Mouse (Mus musculus) myocyte (in vitro differentiated cells): ENCODE measurements around the gene R3hcc1l. TPM values are rescaled to one million over a fixed set of nuclear protein-coding genes. Genes with fewer than 3 reads are reported as not detected.

Experiments
- H3K27me3 ChIP-seq: one replicate; pipeline ENCODE4 v1.6.1; 2011; ENCODE audit not compliant: control insufficient read depth, insufficient read depth, insufficient read length
- H3K36me3 ChIP-seq: one replicate; pipeline ENCODE4 v1.6.1; 2011; ENCODE audit not compliant: control insufficient read depth, insufficient read depth
- H3K4me2 ChIP-seq: one replicate; pipeline ENCODE4 v1.6.1; 2011; ENCODE audit warnings: low read depth, control low read depth
- H3K4me3 ChIP-seq: one replicate; pipeline ENCODE4 v1.5.1; 2011; ENCODE audit warnings: mild to moderate bottlenecking, control low read depth, moderate library complexity
- H3K79me2 ChIP-seq: one replicate; pipeline ENCODE4 v1.6.1; 2011; ENCODE audit not compliant: control insufficient read depth, insufficient read depth
- H3ac ChIP-seq: one replicate; pipeline ENCODE4 v1.6.1; 2011; ENCODE audit not compliant: control insufficient read depth, insufficient read length
- CEBPB ChIP-seq: IDR thresholded peaks from 2 replicates; pipeline ENCODE4 v1.6.1; 2011; ENCODE audit warnings: mild to moderate bottlenecking, moderate library complexity; ENCODE audit not compliant: poor library complexity, insufficient read depth, severe bottlenecking
- E2F4 ChIP-seq: IDR thresholded peaks from one replicate; pipeline ENCODE4 v1.6.1; 2011; ENCODE audit warnings: mild to moderate bottlenecking, control low read depth, moderate library complexity; ENCODE audit not compliant: insufficient read depth
- MAX ChIP-seq: IDR thresholded peaks from one replicate; pipeline ENCODE4 v1.6.1; 2011; ENCODE audit warnings: low read depth, mild to moderate bottlenecking, control low read depth
- MYOD1 ChIP-seq, 3 experiments: IDR thresholded peaks; one replicate each; pipeline ENCODE4 v1.6.1; 2011; ENCODE audit warnings: control low read depth in 2 of 3, low read depth in 2 of 3, mild to moderate bottlenecking in 2 of 3, moderate library complexity in 1 of 3; ENCODE audit not compliant: insufficient read length in 2 of 3, control insufficient read depth in 1 of 3
- MYOG ChIP-seq, 3 experiments: IDR thresholded peaks; one replicate each; pipeline ENCODE4 v1.6.1; 2011; ENCODE audit warnings: control low read depth in 2 of 3, low read depth in 2 of 3, mild to moderate bottlenecking in 2 of 3; ENCODE audit not compliant: insufficient read length in 2 of 3, control insufficient read depth in 1 of 3, insufficient read depth in 1 of 3
- POLR2A ChIP-seq: IDR thresholded peaks from one replicate; pipeline ENCODE4 v1.6.1; 2011; ENCODE audit warnings: low read depth, mild to moderate bottlenecking, control low read depth, moderate library complexity; ENCODE audit not compliant: insufficient read length
- POLR2AphosphoS2 ChIP-seq: IDR thresholded peaks from one replicate; pipeline ENCODE4 v1.6.1; 2011; ENCODE audit warnings: low read depth, control low read depth; ENCODE audit not compliant: insufficient read length
- REST ChIP-seq: IDR thresholded peaks from one replicate; pipeline ENCODE4 v1.6.1; 2011; ENCODE audit warnings: mild to moderate bottlenecking, control low read depth, moderate library complexity; ENCODE audit not compliant: insufficient read depth, insufficient read length
- SRF ChIP-seq: IDR thresholded peaks from one replicate; pipeline ENCODE4 v1.6.1; 2011; ENCODE audit warnings: low read depth; ENCODE audit not compliant: control insufficient read depth, insufficient read length
- TCF12 ChIP-seq: IDR thresholded peaks from one replicate; pipeline ENCODE4 v1.6.1; 2011; ENCODE audit warnings: mild to moderate bottlenecking, control low read depth; ENCODE audit not compliant: poor library complexity, insufficient read depth, severe bottlenecking
- TCF3 ChIP-seq: IDR thresholded peaks from one replicate; pipeline ENCODE4 v1.6.1; 2011; ENCODE audit warnings: low read depth, control low read depth; ENCODE audit not compliant: insufficient read length
- USF1 ChIP-seq: IDR thresholded peaks from one replicate; pipeline ENCODE4 v1.6.1; 2011; ENCODE audit warnings: low read depth, mild to moderate bottlenecking, control low read depth, moderate library complexity
- polyA plus RNA-seq: library from polyadenylated mRNA; unstranded; fragments of >200 nt; fragmentation: generic; extraction: Trizol; gene quantifications from one replicate; pipeline ENCODE4 v1.2.1, GENCODE M21; 2012; ENCODE audit warnings: missing spikeins

R3hcc1l gene
- polyA plus RNA-seq, 1 experiment: 3.8 TPM

DNA sequence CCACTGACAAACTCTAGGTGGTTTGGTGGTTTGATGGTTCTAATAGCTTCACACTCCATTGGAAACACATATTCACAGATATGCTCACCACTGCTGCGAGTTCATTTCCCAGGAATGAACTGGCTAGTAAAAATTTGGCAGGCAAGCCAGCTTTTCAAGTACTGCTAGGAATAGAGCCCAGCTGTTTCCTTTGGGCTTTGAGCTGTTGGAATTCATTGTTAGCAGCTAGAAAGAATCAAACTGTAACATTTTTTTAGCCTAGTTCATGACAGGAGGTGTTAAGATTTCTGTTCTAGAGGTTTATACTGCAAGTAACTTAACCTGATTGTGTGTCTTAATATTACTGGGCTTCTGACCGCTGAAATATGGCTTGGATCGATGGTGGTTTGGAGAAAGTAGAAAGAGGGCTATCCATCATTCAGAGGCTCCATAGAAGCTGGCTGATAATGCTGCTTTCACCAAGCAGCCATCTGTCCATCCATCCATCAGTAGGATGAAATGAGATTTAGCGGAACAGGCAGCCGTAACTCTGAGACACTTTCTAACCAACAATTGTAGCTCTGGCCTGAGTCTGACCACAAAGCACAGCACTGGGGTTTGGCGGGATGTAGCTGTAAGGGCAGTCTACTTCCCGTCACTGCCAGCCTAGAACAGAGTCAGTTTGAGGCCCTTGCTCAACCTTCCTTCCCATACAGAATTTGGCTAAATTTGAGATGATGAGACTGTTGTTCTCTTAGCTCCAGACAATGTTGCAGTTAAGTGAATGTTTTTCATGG, 21.0 kb downstream of the R3hcc1l start:
- peak in 2 of 3 experiments; percentile 6 to 72 for TF ChIP-seq MYOG (IDR thresholded peaks at IDR 0.05; ENCODE audit: control insufficient read depth in 1 of 3, insufficient read depth in 1 of 3, insufficient read length in 2 of 3, low read depth in 2 of 3)
- no peak for TF ChIP-seq SRF
- Histone ChIP-seq H3K36me3 (no peaks in the 10 kb centered on the region), H3ac (no peak overlapping the region), H3K4me2 (peak overlapping the region; percentile 41), H3K4me3 (no peak overlapping the region), H3K27me3 (no peaks in the 10 kb centered on the region), H3K79me2 (peaks cover 76% of the 10 kb centered on the region)

DNA sequence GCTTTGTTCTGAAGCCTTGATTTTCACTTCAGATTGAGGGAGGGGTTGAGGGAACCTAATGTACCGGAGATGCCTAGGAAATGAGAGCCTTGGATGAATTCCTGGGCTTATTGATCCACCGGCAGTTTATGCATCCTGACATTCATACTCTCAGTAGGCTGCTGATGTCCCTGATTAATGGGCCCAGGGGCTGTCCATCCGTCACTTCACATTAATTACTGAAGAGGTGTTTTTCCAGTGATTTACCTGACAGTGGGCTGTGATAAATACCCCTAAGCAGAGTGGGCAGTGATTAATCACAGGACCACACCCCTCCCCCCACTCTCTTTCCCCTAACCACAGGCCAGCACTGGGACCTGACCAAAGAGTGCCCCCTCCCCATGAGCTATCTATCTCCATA, 22.1 kb downstream of the R3hcc1l start:
- no peaks in the 10 kb centered on the region for H3K27me3 ChIP-seq
- no peak overlapping the region for H3ac ChIP-seq
- H3K79me2 ChIP-seq: peaks cover 65% of the 10 kb centered on the region
- no peak overlapping the region for H3K4me2 ChIP-seq
- no peak overlapping the region for H3K4me3 ChIP-seq
- H3K36me3 ChIP-seq: no peaks in the 10 kb centered on the region
- TF ChIP-seq MYOG (IDR thresholded peaks at IDR 0.05; ENCODE audit: control insufficient read depth in 1 of 3, insufficient read depth in 1 of 3, insufficient read length in 2 of 3, low read depth in 2 of 3) (no peak), CEBPB (no peak), POLR2AphosphoS2 (no peak), USF1 (no peak), SRF (no peak), MAX (no peak), MYOD1 (IDR thresholded peaks at IDR 0.05; ENCODE audit: control insufficient read depth in 1 of 3, insufficient read length in 2 of 3, low read depth in 2 of 3) (no peak), TCF12 (no peak), REST (no peak), POLR2A (no peak)

DNA sequence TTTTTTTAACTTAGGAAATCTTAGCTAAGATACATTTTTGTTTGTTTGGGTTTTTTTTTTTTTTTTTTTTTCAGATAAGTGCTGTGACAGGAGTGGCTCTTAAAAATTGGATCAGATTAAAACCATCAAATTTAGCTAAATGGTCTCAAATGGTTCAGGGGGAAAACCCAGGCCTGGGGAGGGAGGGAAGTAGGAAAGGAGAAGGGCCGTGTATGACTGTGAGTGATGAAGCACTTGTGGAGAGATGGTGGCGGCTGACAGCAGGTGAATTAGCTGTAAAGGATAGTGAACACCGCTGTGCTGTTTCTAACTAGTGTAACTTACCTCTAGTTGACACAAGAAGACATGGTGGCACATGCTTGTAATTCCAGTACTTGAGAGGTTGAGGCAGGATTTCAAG, 40.1 kb downstream of the R3hcc1l start:
- TF ChIP-seq POLR2AphosphoS2 (no peak), TCF12 (no peak), SRF (no peak), MAX (no peak), E2F4 (no peak), MYOD1 (IDR thresholded peaks at IDR 0.05; ENCODE audit: control insufficient read depth in 1 of 3, insufficient read length in 2 of 3, low read depth in 2 of 3) (no peak), USF1 (no peak), TCF3 (no peak), MYOG (IDR thresholded peaks at IDR 0.05; ENCODE audit: control insufficient read depth in 1 of 3, insufficient read depth in 1 of 3, insufficient read length in 2 of 3, low read depth in 2 of 3) (no peak), POLR2A (no peak), CEBPB (no peak), REST (no peak)
- H3K36me3 ChIP-seq: no peaks in the 10 kb centered on the region
- H3K27me3 ChIP-seq: no peaks in the 10 kb centered on the region
- H3ac ChIP-seq: no peak overlapping the region
- no peak overlapping the region for H3K4me3 ChIP-seq
- H3K79me2 ChIP-seq: peaks cover 29% of the 10 kb centered on the region
- H3K4me2 ChIP-seq: no peak overlapping the region

GRCm38 (mm10) chr19:42561991-42562390, 43.4 kb downstream of the R3hcc1l start:
- Histone ChIP-seq H3K4me3 (no peak overlapping the region), H3K36me3 (no peaks in the 10 kb centered on the region), H3K4me2 (no peak overlapping the region), H3K79me2 (peaks cover 19% of the 10 kb centered on the region), H3K27me3 (no peaks in the 10 kb centered on the region), H3ac (no peak overlapping the region)
- TF ChIP-seq MAX (no peak), E2F4 (no peak), TCF3 (no peak), POLR2A (no peak), MYOD1 (IDR thresholded peaks at IDR 0.05; ENCODE audit: control insufficient read depth in 1 of 3, insufficient read length in 2 of 3, low read depth in 2 of 3) (no peak), USF1 (no peak), POLR2AphosphoS2 (no peak), CEBPB (no peak), MYOG (IDR thresholded peaks at IDR 0.05; ENCODE audit: control insufficient read depth in 1 of 3, insufficient read depth in 1 of 3, insufficient read length in 2 of 3, low read depth in 2 of 3) (no peak), REST (no peak), SRF (no peak), TCF12 (no peak)
